Mouse (Mus musculus) forebrain, embryonic 14.5 days (tissue): ENCODE results near the gene Ube2v1. TPM values are rescaled to one million over a fixed set of nuclear protein-coding genes. Genes with fewer than 3 reads are reported as not detected.

ENCODE experiments used
- ATAC-seq: fragments of 200-750 bp; cut with Nextera tagmentation; 2 replicates; pipeline ENCODE4 v1.8.0; 2017; ENCODE audit warnings: mild to moderate bottlenecking, moderate library complexity
- DNase-seq: peaks from one replicate; pipeline ENCODE4 v3.0.0-alpha.2; 2015; ENCODE audit warnings: low spot score
- H3K27ac ChIP-seq: fragments of 300-500 bp; sonication (generic); 2 replicates; pipeline ENCODE4 v1.5.1; 2014; ENCODE audit warnings: low read depth, mild to moderate bottlenecking, control low read depth, low read length, moderate library complexity
- H3K27me3 ChIP-seq: fragments of 300-500 bp; sonication (generic); replicated peaks from 2 replicates; pipeline ENCODE4 v1.6.1; 2014; ENCODE audit warnings: low read length, control low read depth, mixed read lengths; ENCODE audit not compliant: control insufficient read depth, insufficient read depth
- H3K36me3 ChIP-seq: fragments of 300-500 bp; sonication (generic); 2 replicates; pipeline ENCODE4 v1.6.1; 2014; ENCODE audit warnings: low read length, control low read depth; ENCODE audit not compliant: control insufficient read depth, insufficient read depth
- H3K4me1 ChIP-seq: fragments of 300-500 bp; sonication (generic); 2 replicates; pipeline ENCODE4 v1.6.1; 2014; ENCODE audit warnings: antibody characterized with exemption, low read length, control low read depth; ENCODE audit not compliant: control insufficient read depth, insufficient read depth
- H3K4me2 ChIP-seq: fragments of 300-500 bp; sonication (generic); 2 replicates; pipeline ENCODE4 v1.6.1; 2014; ENCODE audit warnings: mild to moderate bottlenecking, control low read depth, low read length
- H3K4me3 ChIP-seq: fragments of 300-500 bp; sonication (generic); 2 replicates; pipeline ENCODE4 v1.5.1; 2014; ENCODE audit warnings: low read depth, low read length, control low read depth
- H3K9ac ChIP-seq: fragments of 300-500 bp; sonication (generic); 2 replicates; pipeline ENCODE4 v1.6.1; 2014; ENCODE audit warnings: mild to moderate bottlenecking, low read length, control low read depth, moderate library complexity
- H3K9me3 ChIP-seq: fragments of 300-500 bp; sonication (generic); replicated peaks from 2 replicates; pipeline ENCODE4 v1.6.1; 2016; ENCODE audit warnings: low read length, control low read depth, mixed read lengths; ENCODE audit not compliant: control insufficient read depth
- WGBS: fragments of 180-500 bp; shearing (Covaris S2); extraction: QIAGEN DNeasy Blood & Tissue Kit; methylation state at CpG from one replicate; pipeline ENCODE4 v1.1.7; 2014; 5-methylcytosine and 5-hydroxymethylcytosine counted together
- polyA plus RNA-seq: library from polyadenylated mRNA; unstranded; fragments of >200 nt; fragmentation: Nextera tagmentation; extraction: Ambion mirVana; gene quantifications from 2 replicates; pipeline ENCODE4 v1.2.1, GENCODE M21; 2014

The Ube2v1 gene
- polyA plus RNA-seq, 1 experiment from 2014 or later = 238 TPM

GRCm38 (mm10) chr2:167583161-167583952, 48.5 kb downstream of the Ube2v1 start:
- 59% methylated on average over 10 of the region's 10 CpGs for WGBS

DNA sequence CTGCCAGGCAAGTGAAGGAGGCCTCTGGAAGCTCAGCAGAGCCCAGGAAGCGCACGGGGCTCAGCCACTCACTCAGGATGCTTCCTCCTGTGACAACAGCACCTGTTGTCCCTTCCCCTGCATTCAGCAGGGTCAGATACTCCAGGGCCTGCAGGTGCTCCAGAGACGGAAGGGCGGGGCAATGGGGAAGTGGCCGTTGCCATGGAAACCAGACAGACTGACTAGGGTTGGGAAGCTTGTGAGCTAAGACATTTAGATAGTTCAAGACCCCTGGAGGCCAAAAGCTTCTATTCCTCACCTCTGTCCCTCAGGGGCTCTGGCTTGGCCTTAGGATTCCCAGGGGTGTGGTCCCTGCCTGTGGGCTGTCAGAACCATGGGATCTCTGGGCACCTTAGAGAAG, 53.4 kb downstream of the Ube2v1 start:
- ATAC-seq (no peak), DNase-seq (no peak)
- Histone ChIP-seq H3K27me3 (no peaks in the 10 kb centered on the region), H3K4me2 (no peak overlapping the region), H3K9ac (no peak overlapping the region), H3K4me1 (no peaks in the 10 kb centered on the region), H3K9me3 (no peaks in the 10 kb centered on the region), H3K36me3 (no peaks in the 10 kb centered on the region), H3K27ac (no peak overlapping the region), H3K4me3 (no peak overlapping the region)
- WGBS = 29% methylated on average over 5 of the region's 5 CpGs

More at GRCm38 (mm10) chr2:167583161-167583952, 48.5 kb downstream of the Ube2v1 start:
- no peak overlapping the region for H3K27ac ChIP-seq
- H3K9ac ChIP-seq = no peak overlapping the region
- no peak for ATAC-seq
- no peaks in the 10 kb centered on the region for H3K9me3 ChIP-seq
- no peak overlapping the region for H3K4me2 ChIP-seq
- no peak overlapping the region for H3K4me3 ChIP-seq
- no peaks in the 10 kb centered on the region for H3K27me3 ChIP-seq
- no peaks in the 10 kb centered on the region for H3K4me1 ChIP-seq
- no peak for DNase-seq
- no peaks in the 10 kb centered on the region for H3K36me3 ChIP-seq

- Histone ChIP-seq H3K27me3 (no peaks in the 10 kb centered on the region), H3K9ac (no peak overlapping the region), H3K4me3 (no peak overlapping the region), H3K36me3 (no peaks in the 10 kb centered on the region), H3K27ac (no peak overlapping the region), H3K9me3 (no peaks in the 10 kb centered on the region), H3K4me1 (no peaks in the 10 kb centered on the region), H3K4me2 (no peak overlapping the region)
- ATAC-seq (no peak), DNase-seq (no peak)
- 62% methylated on average over 9 of the region's 9 CpGs for WGBS
Observed at GRCm38 (mm10) chr2:167577186-167577785, 54.6 kb downstream of the Ube2v1 start.

DNA sequence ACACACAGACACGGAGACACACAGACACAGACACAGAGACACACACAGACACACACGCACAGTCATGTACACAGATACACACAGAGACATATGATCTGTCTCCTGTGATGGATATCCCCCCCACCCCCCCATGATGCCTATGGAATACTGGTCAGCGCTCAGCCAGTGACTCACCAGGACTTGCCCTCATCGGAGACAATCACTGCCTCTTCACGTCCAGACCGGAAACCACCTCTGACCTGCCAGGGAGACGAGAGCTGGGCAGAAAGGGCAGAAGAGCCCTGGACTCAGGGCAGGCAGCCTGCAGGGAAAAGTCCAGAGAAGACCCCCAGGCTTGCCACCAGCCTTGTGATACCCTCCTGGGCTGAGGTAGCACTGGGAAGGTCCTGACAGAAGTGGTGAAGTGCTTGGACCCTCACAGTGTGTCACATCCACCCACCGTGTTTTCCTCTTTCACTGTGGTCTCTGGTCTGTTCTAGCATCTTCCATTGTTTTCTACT, 55.7 kb downstream of the Ube2v1 start:
- WGBS = 92% methylated on average over 8 of the region's 8 CpGs
- no peak overlapping the region for H3K27ac ChIP-seq
- H3K9ac ChIP-seq = no peak overlapping the region
- H3K4me1 ChIP-seq = no peaks in the 10 kb centered on the region
- no peaks in the 10 kb centered on the region for H3K36me3 ChIP-seq
- H3K9me3 ChIP-seq = no peaks in the 10 kb centered on the region
- DNase-seq (no peak), ATAC-seq (no peak)
- H3K4me2 ChIP-seq = no peak overlapping the region
- no peaks in the 10 kb centered on the region for H3K27me3 ChIP-seq
- H3K4me3 ChIP-seq = no peak overlapping the region

GRCm38 (mm10) chr2:167575581-167575980, 56.3 kb downstream of the Ube2v1 start:
- no peak for ATAC-seq
- 89% methylated on average over 7 of the region's 7 CpGs for WGBS

GRCm38 (mm10) chr2:167574814-167575213, 57.1 kb downstream of the Ube2v1 start:
- Histone ChIP-seq H3K4me1 (no peaks in the 10 kb centered on the region), H3K4me2 (no peak overlapping the region), H3K4me3 (no peak overlapping the region), H3K36me3 (no peaks in the 10 kb centered on the region), H3K9ac (no peak overlapping the region), H3K27ac (no peak overlapping the region), H3K9me3 (no peaks in the 10 kb centered on the region), H3K27me3 (no peaks in the 10 kb centered on the region)
- WGBS = 66% methylated on average over 9 of the region's 9 CpGs
- DNase-seq (no peak), ATAC-seq (no peak)

More at GRCm38 (mm10) chr2:167575581-167575980, 56.3 kb downstream of the Ube2v1 start:
- Histone ChIP-seq H3K27me3 (no peaks in the 10 kb centered on the region), H3K4me3 (no peak overlapping the region), H3K36me3 (no peaks in the 10 kb centered on the region), H3K27ac (no peak overlapping the region), H3K4me2 (no peak overlapping the region), H3K9ac (no peak overlapping the region), H3K4me1 (no peaks in the 10 kb centered on the region), H3K9me3 (no peaks in the 10 kb centered on the region)
- DNase-seq = no peak

DNA sequence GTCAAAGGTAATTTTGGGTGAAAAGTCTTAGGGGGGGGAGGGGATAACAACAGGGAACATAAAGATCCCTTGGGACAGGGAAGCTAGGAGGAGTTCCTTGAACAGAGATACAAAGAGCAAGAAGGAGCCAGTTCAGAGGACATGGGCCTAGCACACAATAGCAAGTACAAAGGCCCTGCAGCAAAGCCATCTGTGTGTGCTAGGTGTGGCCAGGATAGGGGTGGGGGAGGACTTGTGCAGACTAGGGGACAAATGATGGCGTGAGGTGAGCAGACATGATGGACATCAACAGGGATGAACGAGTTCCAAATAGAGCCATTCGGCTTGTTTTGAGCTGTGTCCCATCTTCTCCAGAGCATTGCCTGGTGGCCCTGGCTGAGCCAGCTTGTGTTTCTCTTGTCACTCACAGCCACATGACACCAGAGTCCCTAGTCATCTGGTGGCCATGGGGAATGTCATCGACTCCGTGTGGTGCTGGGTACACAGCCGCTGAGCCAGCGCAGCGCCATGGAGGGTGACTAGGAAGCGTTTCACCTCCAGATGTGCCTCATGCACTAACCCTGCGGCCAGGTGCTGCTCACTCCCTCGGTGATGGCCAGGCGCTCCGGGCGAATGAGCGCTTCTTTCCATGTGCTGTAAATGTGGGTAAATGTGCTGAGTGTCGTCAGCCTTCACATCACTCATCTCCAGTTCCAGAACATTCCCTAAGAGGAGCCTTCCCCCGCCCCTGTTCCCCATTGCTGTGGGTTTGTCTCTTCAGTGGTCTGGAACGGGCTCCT, 60.3 kb downstream of the Ube2v1 start:
- Histone ChIP-seq H3K27ac (no peak overlapping the region), H3K4me1 (no peaks in the 10 kb centered on the region), H3K9ac (no peak overlapping the region), H3K9me3 (no peaks in the 10 kb centered on the region), H3K4me2 (no peak overlapping the region), H3K27me3 (no peaks in the 10 kb centered on the region), H3K36me3 (no peaks in the 10 kb centered on the region), H3K4me3 (no peak overlapping the region)
- ATAC-seq (no peak), DNase-seq (no peak)
- WGBS = 92% methylated on average over 18 of the region's 18 CpGs

DNA sequence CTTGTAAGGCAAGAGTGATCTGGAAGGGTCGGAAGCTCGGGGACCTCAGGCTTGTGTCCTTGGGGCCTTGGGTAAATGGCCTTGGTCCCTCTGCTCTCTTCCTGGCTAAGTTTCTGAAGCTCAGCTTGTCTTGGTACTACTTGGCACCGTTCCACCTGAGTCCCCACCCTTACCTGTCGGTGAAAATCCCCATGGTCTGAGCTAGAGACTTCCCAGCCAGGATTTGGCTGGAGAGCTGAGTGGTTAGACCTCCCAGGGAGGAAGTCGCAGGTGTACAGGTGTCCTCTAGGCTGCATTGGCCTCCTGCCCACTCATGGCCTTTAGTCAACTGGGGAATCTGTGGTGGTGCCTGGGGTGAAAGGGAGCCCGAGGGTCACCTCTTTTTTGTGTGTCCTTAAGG, 61.1 kb downstream of the Ube2v1 start:
- no peak for DNase-seq
- H3K9ac ChIP-seq = no peak overlapping the region

More for the DNA sequence above, 61.1 kb downstream of the Ube2v1 start:
- no peaks in the 10 kb centered on the region for H3K9me3 ChIP-seq
- no peak for ATAC-seq
- H3K4me1 ChIP-seq = no peaks in the 10 kb centered on the region
- no peaks in the 10 kb centered on the region for H3K27me3 ChIP-seq
- no peak overlapping the region for H3K4me3 ChIP-seq
- no peak overlapping the region for H3K4me2 ChIP-seq
- no peak overlapping the region for H3K27ac ChIP-seq
- H3K36me3 ChIP-seq = no peaks in the 10 kb centered on the region
- WGBS = 85% methylated on average over 6 of the region's 6 CpGs
